Mouse (Mus musculus): ENCODE measurements at regions not wholly inside any gene's neighbourhood (a gene's known extent, or its start where the extent isn't known, plus 50 kb on each side); places are given as distances from the start of the nearest gene placed in this dataset.
"Not testable (repeated sequence)": the region's sequence is repeated elsewhere in the genome, so short reads cannot be mapped to it uniquely, and the experiment has no call there.

DNA sequence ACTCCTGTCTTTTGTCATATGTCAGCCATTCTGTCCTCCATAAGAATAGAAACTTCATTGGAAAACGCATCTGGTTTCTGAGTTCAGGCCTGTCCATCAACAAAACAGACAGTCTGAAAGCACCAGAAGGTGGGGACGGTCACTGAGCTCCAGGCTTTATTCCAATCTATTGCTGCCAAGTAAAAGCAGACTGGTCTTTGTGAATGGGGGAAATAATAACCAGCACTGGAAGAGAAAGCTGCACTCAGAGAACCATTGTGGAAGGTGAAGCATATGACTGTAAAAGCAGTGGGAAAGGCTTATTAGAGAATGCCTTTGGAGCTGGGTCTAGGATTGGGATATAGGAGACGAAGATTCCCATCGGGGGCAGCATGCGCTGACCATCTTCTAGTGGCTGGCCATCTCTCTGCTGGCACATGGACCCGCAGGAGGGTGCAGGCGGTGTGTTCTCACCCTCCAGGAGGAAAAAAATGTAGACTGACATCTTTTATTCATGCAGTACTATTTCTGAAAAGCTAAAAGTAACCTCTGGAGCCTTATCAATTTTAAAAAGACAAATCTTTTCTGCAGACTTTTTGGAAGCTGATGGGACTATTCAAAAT is 1638.0 kb downstream of the Car8 start:
- no peak for DNase-seq (ENCODE audit: low read depth, low spot score)

DNA sequence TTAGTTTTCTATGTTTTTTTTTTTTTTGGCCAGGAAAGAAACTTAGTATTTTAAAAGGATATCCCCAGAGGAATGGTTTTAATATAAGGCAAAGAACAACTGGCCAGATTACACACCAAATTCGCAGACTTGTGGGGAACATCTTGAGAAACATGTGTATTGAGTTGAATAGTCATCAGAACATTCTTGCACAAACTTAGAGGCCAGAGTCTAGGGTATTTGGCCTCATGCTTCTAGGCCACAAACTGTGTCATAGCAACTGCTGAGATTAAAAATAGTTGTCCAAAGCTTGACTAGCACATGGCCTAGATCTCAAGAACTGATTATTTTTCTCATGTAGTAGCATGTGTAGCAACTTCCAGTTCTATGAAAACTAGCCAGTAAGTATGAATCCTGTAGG is 1642.5 kb downstream of the Car8 start:
- DNase-seq (ENCODE audit: low read depth, low spot score) = no peak

DNA sequence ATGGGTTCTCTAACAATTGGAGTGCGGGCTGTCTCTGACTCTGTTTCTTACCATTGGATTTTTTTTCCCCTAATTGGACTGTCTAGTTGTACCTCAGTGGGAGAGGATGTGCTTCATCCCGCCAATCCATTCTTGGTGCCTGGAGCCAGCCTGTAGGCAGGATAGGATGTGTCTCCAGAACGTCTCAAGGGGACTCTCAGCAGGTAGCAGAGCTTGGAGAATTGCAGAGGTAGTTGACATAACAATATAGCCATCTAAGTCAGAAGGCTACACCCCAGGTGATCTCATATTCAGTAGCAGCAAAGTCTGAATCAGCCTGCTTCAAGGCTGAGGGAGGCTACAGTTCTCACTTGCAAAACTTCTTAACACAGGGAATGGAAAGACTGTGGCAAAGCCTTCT is 1646.0 kb downstream of the Car8 start:
- DNase-seq (ENCODE audit: low read depth, low spot score) = not testable (repeated sequence)

DNA sequence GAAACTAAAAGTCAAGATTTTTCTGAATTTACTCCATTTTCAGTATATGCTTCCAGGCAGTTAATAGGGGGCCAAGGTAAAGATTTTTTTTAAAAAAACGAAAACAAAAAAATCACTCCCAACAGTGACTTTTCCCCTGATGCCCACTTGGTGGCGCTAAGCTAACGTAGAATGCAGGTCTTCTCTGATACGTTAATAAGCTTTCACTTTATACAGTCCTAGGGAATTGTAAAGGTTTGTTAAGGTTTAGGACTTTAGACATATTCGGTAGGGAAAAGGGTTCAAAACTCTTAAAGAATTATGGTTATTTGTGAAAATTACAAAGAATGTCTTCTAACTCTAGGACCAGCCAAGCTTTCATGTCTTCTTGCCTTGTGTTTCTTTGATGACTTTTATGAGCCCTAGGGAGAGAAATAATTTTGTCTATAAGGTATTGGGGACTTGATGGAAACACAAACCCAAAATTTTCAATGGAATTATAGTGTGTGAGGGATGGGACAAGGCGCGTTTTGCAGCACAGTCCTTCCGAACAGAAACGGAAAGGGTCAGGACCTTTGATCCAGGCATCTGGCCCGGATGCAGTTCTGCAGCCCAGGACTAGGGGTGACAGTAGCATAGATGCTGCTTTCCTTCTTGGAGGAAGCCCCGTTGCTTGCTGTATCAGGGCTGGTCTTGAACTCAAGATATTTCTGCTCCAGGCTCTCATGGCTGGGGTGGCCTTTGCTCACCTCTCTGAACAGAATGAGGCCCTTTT is 1677.1 kb downstream of the Car8 start:
- peak; percentile 80 for DNase-seq (ENCODE audit: low read depth, low spot score)

DNA sequence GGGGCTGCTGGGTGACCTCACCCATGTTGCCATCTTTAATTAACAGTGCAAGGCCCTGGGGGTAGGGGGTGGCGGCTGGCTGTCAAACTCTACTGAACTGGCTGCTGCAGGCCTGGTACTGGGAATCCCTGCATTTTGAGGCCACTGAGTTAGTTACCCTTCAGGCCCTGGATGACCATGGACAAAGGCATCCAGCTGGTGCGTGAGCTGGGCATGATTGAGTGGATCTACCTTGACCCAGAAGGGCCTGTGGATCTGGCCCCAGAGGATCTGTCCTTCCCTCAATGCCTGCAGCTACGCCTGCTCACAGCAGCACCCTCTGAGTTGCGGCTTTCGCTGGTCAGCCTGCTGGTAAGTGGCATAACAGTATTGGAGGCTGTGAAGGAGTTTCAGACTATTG is 1699.2 kb downstream of the Car8 start:
- DNase-seq (ENCODE audit: low read depth, low spot score) = no peak

DNA sequence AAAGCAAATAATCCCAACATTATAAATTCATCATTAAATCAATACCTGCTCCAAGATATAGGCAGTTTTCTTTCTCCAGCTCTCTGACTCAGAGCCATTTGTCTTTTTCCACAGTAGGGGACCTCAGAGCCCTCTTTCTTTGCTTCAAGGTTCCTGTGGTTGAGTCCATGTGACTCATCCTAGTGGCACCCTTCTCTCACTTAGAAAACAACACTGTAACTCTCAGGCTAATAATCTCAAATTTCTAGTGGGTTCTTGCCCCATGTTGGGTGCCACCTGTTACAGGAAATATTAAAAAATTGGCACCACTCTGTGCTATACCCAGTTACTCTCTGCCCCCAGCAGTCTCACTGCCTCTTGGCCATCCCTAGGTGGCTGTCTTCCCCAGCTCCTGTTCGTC is 1706.4 kb downstream of the Car8 start:
- DNase-seq (ENCODE audit: low read depth, low spot score) = no peak

DNA sequence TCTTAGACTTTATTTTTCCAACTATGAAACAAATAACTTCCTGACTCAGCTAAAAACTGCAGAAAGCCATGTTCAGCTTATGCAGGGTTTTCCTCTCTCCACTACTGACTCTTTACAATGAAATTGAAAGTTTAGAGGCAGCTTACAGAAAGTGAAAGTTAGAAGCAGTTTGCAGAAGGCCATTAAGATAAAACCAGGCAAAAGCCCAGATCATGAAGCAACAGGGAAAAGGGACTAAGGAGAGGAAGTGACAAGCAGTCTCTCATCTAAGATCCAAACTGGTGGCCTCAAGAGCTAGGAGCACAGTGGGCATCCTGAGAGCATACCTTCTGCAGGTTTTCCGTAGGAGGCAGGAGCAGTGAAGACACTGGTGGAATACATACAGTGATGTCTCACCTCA is 1721.2 kb downstream of the Car8 start:
- no peak for DNase-seq (ENCODE audit: low read depth, low spot score)

DNA sequence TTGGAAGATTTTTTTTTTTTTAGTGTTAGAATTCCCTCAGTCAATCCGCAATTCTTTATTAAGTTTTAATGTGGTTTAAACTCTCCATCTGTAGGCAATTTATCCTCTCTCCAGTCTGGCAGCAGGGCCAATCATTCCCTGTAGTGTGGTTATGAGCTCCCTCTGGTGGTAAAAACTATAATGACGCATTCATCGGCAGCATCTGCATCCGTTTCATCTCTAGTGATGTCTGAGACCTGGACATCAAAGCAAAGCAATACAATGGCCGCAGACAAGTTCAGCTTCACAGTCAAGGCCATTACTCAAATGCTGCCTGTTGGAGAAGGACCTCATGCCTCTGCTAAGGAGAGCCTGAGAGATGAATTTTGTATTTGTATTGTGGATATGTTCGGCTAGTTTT is 1721.7 kb upstream of the Impad1 start:
- DNase-seq (ENCODE audit: low read depth, low spot score) = peak; percentile 85

DNA sequence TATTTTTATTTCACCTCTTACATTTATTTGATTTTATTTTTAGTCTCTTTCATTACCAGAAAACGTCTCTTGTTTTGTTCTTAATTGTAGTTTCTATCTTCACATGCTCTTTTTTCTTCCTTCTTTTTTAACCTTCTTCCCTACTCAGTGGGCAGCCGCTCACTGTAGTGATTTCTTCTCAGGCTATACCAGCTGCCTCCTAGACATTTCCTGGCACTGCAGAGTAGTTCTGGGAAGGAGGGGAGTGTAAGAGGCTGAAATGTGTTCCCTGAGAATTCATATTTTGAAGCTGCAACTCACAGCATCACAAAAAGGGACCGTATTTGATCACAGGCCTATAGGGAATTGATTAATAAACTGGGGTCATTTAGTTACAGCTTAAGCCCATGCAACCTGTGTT is 1720.5 kb upstream of the Impad1 start:
- DNase-seq (ENCODE audit: low read depth, low spot score) = no peak

DNA sequence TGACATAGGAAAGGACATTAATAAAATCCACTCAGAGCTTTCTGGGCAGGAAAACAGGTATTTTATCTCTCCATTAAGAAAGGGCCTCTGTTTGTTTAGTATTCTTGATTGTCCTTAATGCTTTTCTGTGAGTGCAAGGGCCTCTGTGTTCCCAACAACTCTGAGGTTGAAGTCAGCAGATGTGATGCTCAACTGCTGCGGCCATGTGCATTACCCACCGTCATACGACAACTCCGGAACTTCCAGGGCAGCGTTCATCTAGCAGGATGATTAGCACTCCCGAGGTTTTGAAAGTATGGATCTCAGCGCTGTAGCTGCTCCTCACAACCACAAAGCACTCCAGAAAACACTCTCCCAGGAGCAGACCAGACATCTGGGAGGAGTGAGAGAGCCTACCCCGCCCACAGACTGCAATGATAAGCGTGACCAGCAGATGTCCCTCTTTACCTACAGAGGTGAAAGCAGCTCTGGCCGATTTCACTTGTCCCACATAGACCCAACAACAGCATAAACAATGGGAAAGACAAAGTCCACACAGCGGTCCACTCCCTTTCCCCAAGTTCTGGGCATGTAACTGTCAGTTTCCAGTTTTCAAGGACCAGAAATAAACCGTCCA is 1719.7 kb upstream of the Impad1 start:
- DNase-seq (ENCODE audit: low read depth, low spot score) = peak; percentile 84

DNA sequence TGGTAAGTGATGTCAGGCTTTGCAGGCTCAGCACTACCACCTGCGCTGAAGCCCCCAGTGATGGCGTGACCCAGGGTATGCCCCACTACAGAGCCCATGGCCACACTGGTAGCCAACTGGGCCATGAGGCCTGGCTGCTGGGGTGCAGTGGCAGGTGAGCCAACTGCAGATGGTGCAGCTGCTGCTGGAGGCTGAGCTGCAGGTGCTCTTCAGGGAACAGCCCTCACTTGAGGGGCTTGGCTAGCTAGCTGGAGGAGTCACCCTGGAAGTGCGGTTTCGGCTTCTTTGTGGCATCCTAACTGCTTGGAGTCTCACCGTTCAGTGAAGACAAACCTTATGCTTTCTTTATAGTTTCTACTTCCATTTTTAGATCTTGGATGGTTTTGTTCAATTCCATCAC is 1714.9 kb upstream of the Impad1 start:
- no peak for DNase-seq (ENCODE audit: low read depth, low spot score)

Data from CD4-positive, CD25-positive, alpha-beta regulatory T cell, adult 2 months (primary cell).